Mouse (Mus musculus): Measurements from ENCODE around the gene Zfp317. TPM values are rescaled to one million over a fixed set of nuclear protein-coding genes. Genes with fewer than 3 reads are reported as not detected.

The Zfp317 gene
- 31.7 and 33.6 TPM in 2 replicates for polyA plus RNA-seq (2012; rRNA removed)

DNA sequence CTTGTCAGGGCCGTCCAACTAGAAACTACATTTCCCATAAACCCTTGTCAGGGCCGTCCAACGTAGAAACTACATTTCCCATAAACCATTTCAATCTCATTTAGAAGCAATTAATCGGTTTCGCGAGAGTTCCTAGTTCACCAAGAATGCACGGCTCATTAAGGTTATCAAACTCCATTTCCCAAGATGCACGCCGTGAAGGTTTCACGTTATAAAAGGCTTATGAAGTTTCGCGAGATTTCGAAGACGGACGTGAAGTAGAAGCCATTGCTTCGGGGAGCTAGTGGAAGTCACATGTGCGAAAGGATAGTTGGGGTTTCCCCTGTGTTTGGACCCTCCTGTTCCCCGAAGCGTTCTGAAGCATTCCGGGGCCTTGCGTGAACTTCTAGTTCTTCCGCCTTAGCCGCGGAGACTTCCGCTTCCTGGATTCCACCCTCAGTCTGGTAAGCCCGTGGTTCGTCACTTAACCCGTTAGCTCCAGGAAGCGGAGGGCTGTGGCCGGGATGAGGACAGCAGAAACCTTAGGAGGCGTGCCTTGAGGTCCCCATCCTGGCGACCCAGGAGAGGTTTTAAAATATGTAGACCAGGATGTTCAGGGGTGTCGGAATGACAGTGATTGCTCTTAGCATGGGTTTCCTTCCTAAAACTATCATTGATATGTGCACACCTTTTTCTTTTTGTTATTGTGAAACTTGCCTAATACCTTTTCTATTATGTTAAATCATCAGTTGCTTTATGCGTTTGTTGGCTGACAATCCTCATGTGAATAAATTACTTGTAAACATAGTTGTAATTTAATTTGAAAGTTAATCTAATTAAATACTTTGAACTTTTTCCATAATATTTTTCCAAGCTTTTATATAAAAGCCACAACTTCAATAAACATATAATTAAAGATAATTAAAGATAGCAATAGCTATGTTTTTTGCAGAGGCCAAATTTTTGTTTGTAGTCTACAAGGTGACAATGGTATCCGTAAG is at the start of gene Zfp317:
TSS of gene Zfp317 (plus strand) at position 260 of the 980 bp plus-strand sequence.

DNA sequence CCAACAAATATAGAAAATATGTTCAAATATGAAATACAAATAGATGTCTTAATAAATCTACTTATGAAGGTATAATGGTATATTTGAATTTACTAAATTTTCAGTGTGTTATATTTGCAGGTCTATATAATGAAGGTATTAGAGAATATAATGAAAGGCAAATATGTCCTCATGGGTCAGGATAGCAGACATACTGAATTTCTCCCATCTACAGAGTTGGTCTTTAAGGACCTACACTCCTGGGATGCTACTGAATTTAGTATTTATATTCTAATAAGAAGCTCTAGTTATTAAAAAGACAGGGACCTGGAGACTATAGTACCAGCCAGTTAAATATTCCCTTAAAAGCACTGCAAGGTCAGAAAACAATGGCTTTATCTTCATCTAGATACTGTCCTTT is 39.6 kb upstream of the Zfp317 start, which contains the start of gene Olfr855:
TSS of gene Olfr855 (plus strand) at position 301 of the 400 bp plus-strand sequence.

Other genes with a start within 250 kb of the Zfp317 start
- not detected in 2 replicates for gene Olfr847, start 243.4 kb upstream of the Zfp317 start, polyA plus RNA-seq (2012; rRNA removed)
- gene Olfr849, start 181.8 kb upstream of the Zfp317 start, polyA plus RNA-seq (2012; rRNA removed) = not detected in 2 replicates
- not detected in 2 replicates for gene Olfr850, start 143.9 kb upstream of the Zfp317 start, polyA plus RNA-seq (2012; rRNA removed)
- not detected in 2 replicates for gene Olfr851, start 128.8 kb upstream of the Zfp317 start, polyA plus RNA-seq (2012; rRNA removed)
- gene Olfr853, start 81.0 kb upstream of the Zfp317 start, polyA plus RNA-seq (2012; rRNA removed) = not detected in 2 replicates
- gene Olfr854, start 54.7 kb upstream of the Zfp317 start, polyA plus RNA-seq (2012; rRNA removed) = not detected in 2 replicates
- not detected in 2 replicates for gene Olfr855, start 39.5 kb upstream of the Zfp317 start, polyA plus RNA-seq (2012; rRNA removed)
- gene Olfr857, start 87.3 kb downstream of the Zfp317 start, polyA plus RNA-seq (2012; rRNA removed) = 0.04 and 0.06 TPM in 2 replicates
- gene Olfr58, start 158.2 kb downstream of the Zfp317 start, polyA plus RNA-seq (2012; rRNA removed) = not detected in 2 replicates
- gene Olfr859, start 182.8 kb downstream of the Zfp317 start, polyA plus RNA-seq (2012; rRNA removed) = 0.04 and 0.05 TPM in 2 replicates
- gene Olfr860, start 227.6 kb downstream of the Zfp317 start, polyA plus RNA-seq (2012; rRNA removed) = not detected in 2 replicates

All from central nervous system, embryonic 18 days (tissue).